Mouse (Mus musculus) telencephalon, adult 2 months (tissue): ENCODE measurements around the gene Ccnb3.
"Not testable (repeated sequence)": the region's sequence is repeated elsewhere in the genome, so short reads cannot be mapped to it uniquely, and the experiment has no call there.

Source experiments
- DNase-seq: peaks from one replicate; pipeline ENCODE4 v3.0.0-alpha.2; 2011; ENCODE audit warnings: low read depth, low spot score

The Ccnb3 gene

DNA sequence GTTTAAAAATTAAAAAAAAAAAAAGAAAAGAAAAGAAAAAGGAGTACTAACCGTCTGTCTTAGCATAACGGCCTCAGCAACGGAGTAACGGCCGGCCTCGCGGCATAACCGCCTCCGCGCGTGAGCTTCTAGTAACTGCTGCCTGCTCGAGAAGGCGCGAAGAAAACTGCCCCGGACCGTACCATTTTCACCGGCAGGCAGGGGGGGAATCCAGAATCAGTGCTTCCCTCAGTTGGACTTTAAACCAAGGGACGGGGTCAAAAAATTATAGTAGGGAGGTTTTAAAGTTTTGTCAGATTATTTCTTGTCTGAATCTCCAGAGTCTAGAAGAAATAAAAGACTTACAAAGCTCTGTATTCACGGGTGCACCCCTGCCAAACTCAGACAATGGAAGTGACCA lies at the start of gene Ccnb3:
Ccnb3 (minus strand) TSS at position 101 of the 400 bp plus-strand sequence.
- DNase-seq: no peak

- DNase-seq: no peak
Observed at GRCm38 (mm10) chrX:7090323-7090722, 48.9 kb upstream of the Ccnb3 start.

GRCm38 (mm10) chrX:7085878-7086277 lies 44.5 kb upstream of the Ccnb3 start:
- DNase-seq: no peak

GRCm38 (mm10) chrX:7079820-7080429 lies 38.5 kb upstream of the Ccnb3 start:
- DNase-seq: no peak

- DNase-seq: no peak
Observed at GRCm38 (mm10) chrX:7068002-7068401, 26.6 kb upstream of the Ccnb3 start.

DNA sequence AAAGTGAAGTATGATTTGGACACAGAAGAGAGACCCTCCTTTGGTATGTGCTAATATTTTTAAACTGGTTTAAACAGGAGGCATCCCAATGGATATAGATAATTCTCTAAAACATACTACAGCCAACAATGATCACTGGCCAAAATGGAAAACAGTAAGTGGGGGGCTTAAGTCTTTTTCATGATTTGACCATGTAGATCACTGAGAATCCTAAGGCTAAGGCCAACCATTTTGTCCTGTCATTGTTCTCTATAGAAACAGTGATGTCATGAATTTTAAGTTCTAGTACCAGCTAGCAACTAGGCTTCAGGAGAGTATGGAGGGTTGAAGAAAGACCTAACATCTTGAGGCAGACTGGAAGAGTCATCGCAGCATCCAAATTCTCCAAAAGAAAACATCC lies 25.8 kb upstream of the Ccnb3 start, which contains the start of gene Akap4:
Akap4 (plus strand) TSS at position 301 of the 400 bp plus-strand sequence.
- DNase-seq: no peak

DNA sequence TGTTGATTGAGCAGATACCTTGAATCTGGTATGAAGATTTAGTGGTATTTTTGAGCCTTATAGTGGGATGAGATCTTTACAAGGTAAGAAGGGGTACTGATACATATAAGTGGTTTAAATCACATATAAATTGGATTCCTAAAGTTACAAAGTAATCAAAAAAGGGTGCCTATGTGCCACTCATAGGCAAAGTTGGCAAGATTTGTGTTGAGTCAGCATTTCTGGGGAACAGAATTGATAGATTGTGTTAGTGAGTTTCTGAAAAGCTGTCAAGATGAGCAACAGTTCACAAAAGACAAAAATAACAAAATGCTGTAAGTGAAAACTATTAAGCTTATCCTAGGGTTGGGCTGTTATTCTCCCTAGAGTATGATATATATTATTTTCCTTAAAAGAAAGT lies 22.7 kb upstream of the Ccnb3 start:
- no peak for DNase-seq

- no peak for DNase-seq
Observed at GRCm38 (mm10) chrX:7057634-7058033, 16.2 kb upstream of the Ccnb3 start.

DNA sequence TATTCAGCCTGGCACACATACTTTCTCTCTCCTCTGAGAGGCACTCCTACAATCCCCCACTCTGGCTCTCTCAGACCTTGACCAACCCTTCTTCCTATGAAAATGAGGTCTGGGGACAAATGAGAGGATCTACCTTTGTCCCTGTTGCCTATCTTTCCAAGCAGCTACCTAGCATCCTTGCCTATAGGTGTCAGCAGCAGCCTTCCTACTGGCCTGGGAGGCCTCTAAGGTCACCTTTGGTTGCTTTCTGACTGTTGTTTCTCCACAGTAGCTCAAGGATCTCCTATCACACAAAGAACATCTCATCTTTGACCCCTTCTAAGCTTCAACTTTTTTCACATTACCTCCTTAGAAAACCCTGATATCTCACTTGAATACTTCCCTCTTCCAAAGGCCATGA lies 15.6 kb upstream of the Ccnb3 start:
- no peak for DNase-seq

DNA sequence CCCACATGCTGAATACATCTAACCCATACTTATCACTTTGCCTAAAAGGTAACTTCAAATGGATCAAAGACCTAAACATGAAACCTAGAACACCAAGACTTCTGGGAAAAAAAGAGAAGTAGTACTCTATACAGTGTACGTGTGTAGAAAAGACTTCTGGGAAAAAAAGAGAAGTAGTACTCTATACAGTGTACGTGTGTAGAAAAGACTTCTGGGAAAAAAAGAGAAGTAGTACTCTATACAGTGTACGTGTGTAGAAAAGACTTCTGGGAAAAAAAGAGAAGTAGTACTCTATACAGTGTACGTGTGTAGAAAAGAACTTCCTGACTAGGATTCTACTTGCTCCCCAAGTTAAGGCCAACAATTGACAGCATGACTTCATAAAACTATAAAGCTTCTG lies 57.5 kb downstream of the Ccnb3 start:
- DNase-seq: not testable (repeated sequence)

DNA sequence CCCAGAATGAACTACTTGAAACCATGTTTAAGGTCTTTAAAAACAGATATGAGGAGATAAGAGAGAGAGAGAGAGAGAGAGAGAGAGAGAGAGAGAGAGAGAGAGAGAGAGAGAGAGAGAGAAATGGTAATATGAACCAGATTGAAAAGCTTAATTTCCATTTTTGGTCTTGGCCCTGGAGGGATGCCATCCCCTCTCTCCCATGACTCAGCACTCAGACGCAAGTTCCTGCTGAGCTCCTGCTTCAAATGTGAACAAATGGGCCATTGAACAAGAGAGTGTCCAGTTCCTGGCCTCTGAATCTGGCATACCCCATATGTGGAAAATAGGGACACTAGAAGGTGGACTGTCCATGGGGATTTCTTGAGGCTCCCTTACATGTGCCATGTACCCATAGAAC lies 69.5 kb downstream of the Ccnb3 start:
- DNase-seq: no peak

GRCm38 (mm10) chrX:6968598-6968997 lies 72.8 kb downstream of the Ccnb3 start:
- DNase-seq: no peak
